Mouse (Mus musculus) heart, embryonic 15.5 days (tissue): ENCODE data around the gene Gm16867. TPM values are rescaled to one million over a fixed set of nuclear protein-coding genes. Genes with fewer than 3 reads are reported as not detected.
"Not testable (repeated sequence)": the region's sequence is repeated elsewhere in the genome, so short reads cannot be mapped to it uniquely, and the experiment has no call there.

Source experiments
- ATAC-seq: fragments of 200-750 bp; cut with Nextera tagmentation; replicated peaks from 2 replicates; pipeline ENCODE4 v1.8.0; 2017; ENCODE audit warnings: low read depth, moderate TSS enrichment; ENCODE audit not compliant: insufficient number of reproducible peaks, insufficient read depth, low FRiP score
- H3K27ac ChIP-seq: fragments of 300-500 bp; sonication (generic); 2 replicates; pipeline ENCODE4 v1.5.1; 2015; ENCODE audit warnings: mild to moderate bottlenecking, inconsistent platforms
- H3K27me3 ChIP-seq: fragments of 300-500 bp; sonication (generic); 2 replicates; pipeline ENCODE4 v1.6.1; 2015; ENCODE audit warnings: inconsistent platforms
- H3K36me3 ChIP-seq: fragments of 300-500 bp; sonication (generic); 2 replicates; pipeline ENCODE4 v1.6.1; 2015; ENCODE audit warnings: mild to moderate bottlenecking, inconsistent platforms
- H3K4me1 ChIP-seq: fragments of 300-500 bp; sonication (generic); replicated peaks from 2 replicates; pipeline ENCODE4 v1.6.1; 2015; ENCODE audit warnings: inconsistent platforms
- H3K4me2 ChIP-seq: fragments of 300-500 bp; sonication (generic); 2 replicates; pipeline ENCODE4 v1.6.1; 2015; ENCODE audit warnings: inconsistent platforms, mild to moderate bottlenecking, moderate library complexity
- H3K4me3 ChIP-seq: fragments of 300-500 bp; sonication (generic); 2 replicates; pipeline ENCODE4 v1.5.1; 2015; ENCODE audit warnings: mild to moderate bottlenecking, inconsistent platforms
- H3K9ac ChIP-seq: fragments of 300-500 bp; sonication (generic); 2 replicates; pipeline ENCODE4 v1.6.1; 2015; ENCODE audit warnings: mild to moderate bottlenecking, inconsistent platforms
- H3K9me3 ChIP-seq: fragments of 300-500 bp; sonication (generic); replicated peaks from 2 replicates; pipeline ENCODE4 v1.6.1; 2016; ENCODE audit warnings: inconsistent platforms
- WGBS: fragments of 180-500 bp; shearing (Covaris S2); methylation state at CpG from one replicate; pipeline ENCODE4 v1.1.7; 2015; ENCODE audit warnings: mixed read lengths; 5-methylcytosine and 5-hydroxymethylcytosine counted together
- polyA plus RNA-seq: library from polyadenylated mRNA; unstranded; fragments of >200 nt; fragmentation: Nextera tagmentation; extraction: Ambion mirVana; gene quantifications from 2 replicates; pipeline ENCODE4 v1.2.1, GENCODE M21; 2015

Gene Gm16867
- polyA plus RNA-seq, 1 experiment from 2014 or later = not detected

DNA sequence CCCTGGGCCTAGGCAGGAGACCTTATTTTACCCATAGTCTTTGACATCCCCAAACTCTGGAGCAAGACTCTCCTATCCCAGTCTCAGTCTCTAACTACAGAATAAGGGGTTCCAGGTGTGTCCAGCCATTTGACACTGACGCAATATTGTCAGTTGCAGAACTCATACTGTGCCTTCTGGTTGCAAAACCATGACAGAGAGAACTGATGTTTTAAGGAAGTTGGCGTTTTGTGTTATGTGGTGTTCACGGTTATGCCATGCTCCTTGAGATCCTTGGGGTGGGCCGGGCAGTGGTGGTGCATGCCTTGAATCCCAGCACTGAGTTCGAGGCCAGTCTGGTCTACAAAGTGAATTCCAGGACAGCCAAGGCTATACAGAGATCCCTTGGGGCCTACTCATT is 45.5 kb downstream of the Gm16867 start:
- H3K27me3 ChIP-seq = not testable (repeated sequence)

DNA sequence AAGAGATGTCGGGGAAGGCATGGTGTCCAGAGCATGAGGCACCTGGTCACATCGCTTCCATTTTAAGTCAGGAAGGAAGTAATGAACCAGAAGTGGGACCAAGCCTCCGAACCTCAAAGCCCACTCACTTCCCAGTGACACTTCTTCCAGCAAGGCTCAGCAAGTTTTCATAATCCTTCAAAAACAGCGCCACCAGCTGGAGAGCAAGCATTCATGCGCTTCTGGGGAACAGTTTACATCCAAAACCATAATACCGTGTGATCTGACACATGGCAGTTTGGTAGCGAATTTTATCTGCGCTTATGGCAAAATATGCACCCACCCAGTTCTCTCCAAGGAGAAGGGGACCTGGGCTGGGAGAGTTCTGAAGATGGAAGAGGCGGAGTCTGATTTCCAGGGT is 48.5 kb downstream of the Gm16867 start:
- H3K27me3 ChIP-seq, H3K27ac ChIP-seq, H3K4me1 ChIP-seq, H3K36me3 ChIP-seq, H3K9ac ChIP-seq, H3K9me3 ChIP-seq, H3K4me2 ChIP-seq, H3K4me3 ChIP-seq, ATAC-seq: not testable (repeated sequence)
- WGBS = no CpG with 5 or more reads among the region's 9 CpGs

More for the DNA sequence above, 45.5 kb downstream of the Gm16867 start:
- ATAC-seq, H3K36me3 ChIP-seq, H3K9ac ChIP-seq, H3K4me1 ChIP-seq, H3K9me3 ChIP-seq, H3K4me2 ChIP-seq, H3K27ac ChIP-seq, H3K4me3 ChIP-seq: not testable (repeated sequence)
- whole genome bisulfite sequencing = no CpG with 5 or more reads among the region's 5 CpGs

GRCm38 (mm10) chr14:69448845-69449244 is 54.3 kb downstream of the Gm16867 start:
- not testable (repeated sequence) for H3K4me3 ChIP-seq, H3K9me3 ChIP-seq, H3K4me1 ChIP-seq, H3K9ac ChIP-seq, ATAC-seq, H3K27me3 ChIP-seq, H3K36me3 ChIP-seq, H3K4me2 ChIP-seq, H3K27ac ChIP-seq
- WGBS = no CpG with 5 or more reads among the region's 10 CpGs

DNA sequence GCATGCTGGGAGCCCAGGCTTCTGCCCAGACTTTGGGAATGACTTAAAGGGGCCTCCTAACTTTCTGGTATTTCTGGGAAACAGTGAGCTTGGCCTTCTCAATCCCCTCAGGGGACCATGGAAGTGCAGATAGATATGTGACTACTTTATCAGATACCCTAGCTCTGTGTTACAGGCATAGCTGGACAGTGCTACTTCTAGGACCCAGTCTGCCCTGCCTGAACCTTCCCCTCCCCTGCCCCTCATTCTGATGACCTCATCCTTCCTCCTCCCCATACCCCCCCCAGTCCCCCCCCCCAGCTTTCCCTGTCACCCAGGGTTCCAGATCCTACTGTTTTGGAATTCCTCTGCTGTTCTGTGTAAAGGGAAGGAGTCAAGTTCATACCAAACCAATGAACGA is 56.2 kb downstream of the Gm16867 start:
- H3K9me3 ChIP-seq, H3K36me3 ChIP-seq, H3K27me3 ChIP-seq, H3K4me2 ChIP-seq, H3K4me3 ChIP-seq, H3K27ac ChIP-seq, H3K4me1 ChIP-seq, H3K9ac ChIP-seq: not testable (repeated sequence)
- 0 out of 2 replicates have a peak, but pooled peaks have one; percentile 20 for ATAC-seq
- no CpG with 5 or more reads among the region's 1 CpGs for WGBS

- not testable (repeated sequence) for H3K4me1 ChIP-seq
- WGBS = no CpG with 5 or more reads among the region's 7 CpGs
Observed at GRCm38 (mm10) chr14:69443092-69443692, 60.0 kb downstream of the Gm16867 start.

DNA sequence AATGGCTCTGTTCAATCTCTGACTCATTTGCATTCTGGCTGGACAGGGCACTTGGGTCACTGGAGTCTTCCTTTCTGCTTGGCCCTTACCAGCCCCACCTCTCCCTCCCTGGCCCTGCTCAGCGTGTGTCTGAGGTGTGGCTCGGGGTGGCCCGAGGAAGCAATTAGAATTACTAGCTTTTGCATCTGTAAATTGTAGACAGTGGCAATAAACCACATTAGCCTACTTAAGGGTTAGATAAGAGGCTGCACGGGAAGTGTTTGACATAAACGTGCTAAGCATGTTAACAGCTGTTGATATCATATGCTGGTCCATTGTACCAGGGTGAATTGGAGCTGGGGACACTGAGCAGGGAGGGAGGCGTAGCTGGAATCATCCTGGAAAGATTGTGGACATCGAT is 62.2 kb downstream of the Gm16867 start:
- WGBS = no CpG with 5 or more reads among the region's 7 CpGs
- not testable (repeated sequence) for H3K27ac ChIP-seq

More at GRCm38 (mm10) chr14:69443092-69443692, 60.0 kb downstream of the Gm16867 start:
- not testable (repeated sequence) for H3K4me2 ChIP-seq, H3K27ac ChIP-seq, H3K4me3 ChIP-seq, H3K9me3 ChIP-seq, H3K36me3 ChIP-seq, H3K27me3 ChIP-seq, H3K9ac ChIP-seq
- peak; percentile 74; the same call in 1 of the 2 replicates for ATAC-seq

GRCm38 (mm10) chr14:69438678-69439214 is 64.4 kb downstream of the Gm16867 start:
- H3K9me3 ChIP-seq, H3K27me3 ChIP-seq, H3K27ac ChIP-seq, H3K4me2 ChIP-seq, H3K9ac ChIP-seq, H3K4me1 ChIP-seq, H3K4me3 ChIP-seq, H3K36me3 ChIP-seq, ATAC-seq: not testable (repeated sequence)
- WGBS = no CpG with 5 or more reads among the region's 7 CpGs

More for the DNA sequence above, 62.2 kb downstream of the Gm16867 start:
- not testable (repeated sequence) for H3K4me2 ChIP-seq, H3K4me1 ChIP-seq, ATAC-seq, H3K27me3 ChIP-seq, H3K36me3 ChIP-seq, H3K4me3 ChIP-seq, H3K9ac ChIP-seq, H3K9me3 ChIP-seq

DNA sequence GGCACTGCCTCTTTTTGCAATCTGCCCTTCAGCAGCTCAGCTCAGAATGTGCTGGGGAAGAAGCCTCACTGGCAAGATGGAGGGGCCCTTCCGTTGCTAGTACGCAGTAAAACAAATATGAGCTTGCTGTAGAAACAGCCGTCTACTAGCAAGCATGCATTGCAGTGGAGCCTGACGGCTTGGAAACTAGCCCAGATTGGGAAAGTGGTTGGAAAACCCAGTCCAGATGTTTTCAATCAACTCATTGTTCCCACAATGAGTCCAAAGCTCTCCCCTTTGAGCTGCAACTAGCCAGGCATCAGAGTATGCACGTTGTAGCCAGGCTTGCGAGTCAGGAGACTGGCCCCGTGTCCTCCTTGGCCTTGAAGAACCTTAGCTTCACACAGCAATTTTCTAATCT is 82.2 kb downstream of the Gm16867 start:
- not testable (repeated sequence) for H3K9ac ChIP-seq, H3K4me2 ChIP-seq, H3K4me1 ChIP-seq, H3K4me3 ChIP-seq, H3K9me3 ChIP-seq, H3K27ac ChIP-seq, H3K36me3 ChIP-seq, ATAC-seq, H3K27me3 ChIP-seq
- no CpG with 5 or more reads among the region's 7 CpGs for WGBS

DNA sequence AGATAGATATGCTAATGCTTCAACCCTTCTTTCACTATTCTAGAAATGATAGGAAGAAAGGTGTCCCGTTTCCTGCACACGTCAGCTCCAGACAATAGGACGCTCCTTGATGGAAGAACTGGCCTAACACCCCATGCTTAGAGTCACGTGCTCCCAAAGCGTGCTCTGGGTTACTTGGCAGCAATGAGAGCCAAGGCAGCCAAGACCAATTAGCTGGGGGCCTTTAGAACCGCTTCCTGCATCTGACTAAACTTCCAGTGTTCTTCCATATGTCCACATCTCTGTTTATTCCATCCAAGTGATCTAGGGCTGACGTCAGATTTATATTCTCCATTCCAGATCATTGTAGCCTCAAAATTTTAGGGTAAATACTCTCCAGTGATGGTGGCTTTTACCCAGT is 85.6 kb downstream of the Gm16867 start:
- not testable (repeated sequence) for H3K4me3 ChIP-seq, H3K27me3 ChIP-seq, H3K9ac ChIP-seq, H3K9me3 ChIP-seq, H3K4me2 ChIP-seq, H3K36me3 ChIP-seq, ATAC-seq, H3K4me1 ChIP-seq, H3K27ac ChIP-seq
- no CpG with 5 or more reads among the region's 7 CpGs for WGBS

Other genes starting within 250 kb of the Gm16867 start
- not detected in 2 replicates for gene Synb, start 209.1 kb downstream of the Gm16867 start, polyA plus RNA-seq
- not detected in 2 replicates for gene Gm27179, start 9.2 kb upstream of the Gm16867 start, polyA plus RNA-seq
- 15.5 and 19.1 TPM in 2 replicates for gene Entpd4b, start 52.1 kb upstream of the Gm16867 start, polyA plus RNA-seq